ENCODE assay signal across 30 mouse cellular contexts in genomic region chr3:159907329-159907728, GRCm38 (mm10).
"Had no signal": no experiment of that assay in that cellular context is flagged by ENCODE, and none has a peak within 500 bp of the region (broad histone marks: within the 10 kb centered on the region; RNA-seq: fewer than 3 reads in every experiment).

No protein-coding gene starts in this region.

- H3K4me1 ChIP-seq: limb, embryonic 10.5 days; limb, embryonic 12.5 days; limb, embryonic 13.5 days; limb, embryonic 15.5 days; liver, embryonic 12.5 days; liver, embryonic 13.5 days; liver, embryonic 15.5 days; lung, embryonic 15.5 days; megakaryocyte, embryonic 14.5 days; midbrain, embryonic 10.5 days; midbrain, embryonic 12.5 days; midbrain, embryonic 13.5 days; midbrain, embryonic 15.5 days had no signal

- H3K27me3 ChIP-seq: limb, embryonic 12.5 days; limb, embryonic 13.5 days; limb, embryonic 15.5 days; liver, embryonic 12.5 days; liver, embryonic 13.5 days; liver, embryonic 15.5 days; lung, embryonic 15.5 days; megakaryocyte, embryonic 14.5 days; midbrain, embryonic 12.5 days; midbrain, embryonic 13.5 days; midbrain, embryonic 15.5 days had no signal

- H3K27ac ChIP-seq: limb, embryonic 10.5 days; limb, embryonic 12.5 days; limb, embryonic 13.5 days; limb, embryonic 15.5 days; liver, embryonic 12.5 days; liver, embryonic 13.5 days; liver, embryonic 14.5 days; liver, embryonic 15.5 days; lung, embryonic 15.5 days; macrophage; midbrain, embryonic 10.5 days; midbrain, embryonic 12.5 days; midbrain, embryonic 13.5 days; midbrain, embryonic 15.5 days had no signal

- H3K4me3 ChIP-seq: limb, embryonic 10.5 days; limb, embryonic 12.5 days; limb, embryonic 13.5 days; limb, embryonic 15.5 days; liver, embryonic 12.5 days; liver, embryonic 13.5 days; liver, embryonic 15.5 days; lung, embryonic 15.5 days; megakaryocyte, embryonic 14.5 days; midbrain, embryonic 10.5 days; midbrain, embryonic 12.5 days; midbrain, embryonic 13.5 days; midbrain, embryonic 15.5 days; myocyte had no signal

- ATAC-seq: liver, embryonic 12.5 days; liver, postnatal 0 days; lung, postnatal 0 days; midbrain, embryonic 13.5 days; midbrain, embryonic 15.5 days; midbrain, embryonic 16.5 days had no signal

- DNase-seq: liver; liver, embryonic 13.5 days; liver, postnatal 0 days; lung, adult 18-20 months; lung, adult 2 months; lung, embryonic 14.5 days; lung, postnatal 10 days; lung, postnatal 14 days; lung, postnatal 36 days; lung, postnatal 4 days; midbrain, embryonic 14.5 days had no signal

- H3K9me3 ChIP-seq: limb, embryonic 10.5 days; limb, embryonic 12.5 days; limb, embryonic 13.5 days; limb, embryonic 15.5 days; liver, embryonic 12.5 days; liver, embryonic 13.5 days; liver, embryonic 15.5 days; lung, embryonic 15.5 days; megakaryocyte, embryonic 14.5 days; midbrain, embryonic 10.5 days; midbrain, embryonic 12.5 days; midbrain, embryonic 13.5 days; midbrain, embryonic 15.5 days had no signal

- H3K4me2 ChIP-seq: limb, embryonic 12.5 days; limb, embryonic 13.5 days; limb, embryonic 15.5 days; liver, embryonic 11.5 days; liver, embryonic 12.5 days; liver, embryonic 13.5 days; liver, embryonic 15.5 days; lung, embryonic 14.5 days; lung, embryonic 15.5 days; midbrain, embryonic 11.5 days; midbrain, embryonic 12.5 days; midbrain, embryonic 13.5 days; midbrain, embryonic 15.5 days had no signal

- H3K9ac ChIP-seq: limb, embryonic 12.5 days; limb, embryonic 13.5 days; limb, embryonic 15.5 days; liver, embryonic 12.5 days; liver, embryonic 13.5 days; liver, embryonic 14.5 days; liver, embryonic 15.5 days; liver, postnatal 0 days; lung, embryonic 14.5 days; lung, embryonic 15.5 days; midbrain, embryonic 12.5 days; midbrain, embryonic 13.5 days; midbrain, embryonic 15.5 days had no signal

- H3K36me3 ChIP-seq: liver, embryonic 12.5 days; liver, embryonic 13.5 days; liver, embryonic 15.5 days; midbrain, embryonic 15.5 days had no signal
